Mouse (Mus musculus): ENCODE measurements at regions not wholly inside any gene's neighbourhood (a gene's known extent, or its start where the extent isn't known, plus 50 kb on each side); places are given as distances from the start of the nearest gene placed in this dataset.
A peak's percentile ranks its signal among the peaks of the same experiment; 100 is the strongest.
"Not testable (repeated sequence)": the region's sequence is repeated elsewhere in the genome, so short reads cannot be mapped to it uniquely, and the experiment has no call there.

DNA sequence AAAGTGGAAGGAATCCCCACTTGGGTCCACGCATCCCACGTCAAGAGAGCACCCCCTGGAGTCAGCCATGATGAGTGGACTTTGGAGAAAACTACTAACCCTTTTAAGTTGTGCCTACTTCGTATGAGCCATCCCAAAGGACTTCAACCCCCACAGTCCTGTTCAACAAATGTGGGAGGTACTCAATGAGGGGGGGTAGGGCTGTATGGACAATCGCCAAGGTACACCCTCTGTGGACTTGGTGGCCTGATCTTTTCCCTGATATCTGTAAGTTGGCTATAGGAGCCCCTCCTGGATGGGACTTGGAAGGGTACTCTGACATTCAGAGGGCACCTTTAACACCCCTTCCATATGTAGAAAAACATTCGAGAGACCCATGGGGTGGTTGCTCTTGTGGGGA is 256.5 kb upstream of the Olfr161 start:
- not testable (repeated sequence) for DNase-seq (ENCODE audit: low read depth, low spot score)

DNA sequence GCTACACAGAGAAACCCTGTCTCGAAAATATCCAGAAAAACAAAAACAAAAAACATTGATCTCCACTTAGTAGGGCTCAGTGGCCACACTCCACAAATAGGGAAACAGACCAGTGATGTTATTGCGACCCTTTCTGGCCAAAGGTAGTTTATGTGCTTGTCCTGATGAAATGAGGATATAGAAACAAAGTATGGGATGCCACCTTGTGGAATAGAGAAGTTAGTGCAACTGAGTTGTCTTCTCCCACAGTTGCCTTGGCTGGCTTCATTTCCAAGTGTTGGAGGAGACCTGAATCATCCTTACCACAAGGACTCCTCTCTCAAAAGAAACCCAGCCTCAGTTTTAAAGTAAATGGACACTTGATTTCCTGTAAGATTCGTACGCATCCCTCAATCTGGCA is 247.5 kb upstream of the Olfr161 start:
- DNase-seq (ENCODE audit: low read depth, low spot score): not testable (repeated sequence)

DNA sequence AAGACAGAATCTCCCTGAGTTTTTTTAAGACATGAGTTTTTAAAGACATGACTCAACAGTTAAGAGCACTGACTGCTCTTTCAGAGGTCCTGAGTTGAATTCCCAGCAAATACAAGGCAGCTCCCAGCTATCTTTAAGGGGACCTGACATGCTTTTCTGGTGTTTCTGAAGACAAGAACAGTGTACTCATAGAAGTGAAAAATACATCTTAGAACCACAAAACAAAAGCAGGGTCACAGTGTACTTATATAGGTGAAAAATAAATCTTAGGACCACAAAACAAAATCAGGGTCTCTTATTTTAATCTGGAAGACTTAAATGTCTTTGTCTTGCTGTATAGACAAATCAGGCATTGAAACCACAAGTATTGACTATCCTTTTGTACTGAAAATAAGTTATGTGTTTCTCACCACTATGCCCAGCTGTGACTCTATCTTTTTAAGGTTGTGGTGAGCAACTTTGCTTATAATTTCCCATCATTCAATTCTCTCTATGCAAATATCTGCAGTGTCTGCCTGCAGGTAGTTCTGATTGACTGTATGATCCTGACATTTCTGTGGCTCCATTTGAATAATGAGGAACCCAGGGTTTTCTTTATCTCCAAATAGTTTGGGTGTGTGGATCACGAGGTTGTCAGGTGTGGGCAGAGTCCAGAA is 246.0 kb upstream of the Olfr161 start:
- DNase-seq (ENCODE audit: low read depth, low spot score): not testable (repeated sequence)

DNA sequence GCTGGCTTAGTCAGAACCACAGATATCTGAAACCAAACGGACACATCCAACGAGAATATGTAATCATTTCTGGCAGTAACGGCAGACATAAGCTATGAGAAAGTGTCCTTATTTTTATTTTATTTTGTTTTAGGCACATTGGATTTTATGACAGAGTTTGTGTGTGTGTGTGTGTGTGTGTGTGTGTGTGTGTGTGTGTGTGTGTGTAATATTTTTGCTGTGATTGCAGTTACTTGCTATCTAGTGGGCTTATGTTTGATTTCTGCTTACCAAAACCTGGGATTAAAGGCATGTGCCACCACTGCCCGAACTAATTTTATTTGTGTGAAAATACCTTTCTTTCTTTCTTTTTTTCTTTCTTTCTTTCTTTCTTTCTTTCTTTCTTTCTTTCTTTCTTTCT is 241.5 kb upstream of the Olfr161 start:
- not testable (repeated sequence) for DNase-seq (ENCODE audit: low read depth, low spot score)

DNA sequence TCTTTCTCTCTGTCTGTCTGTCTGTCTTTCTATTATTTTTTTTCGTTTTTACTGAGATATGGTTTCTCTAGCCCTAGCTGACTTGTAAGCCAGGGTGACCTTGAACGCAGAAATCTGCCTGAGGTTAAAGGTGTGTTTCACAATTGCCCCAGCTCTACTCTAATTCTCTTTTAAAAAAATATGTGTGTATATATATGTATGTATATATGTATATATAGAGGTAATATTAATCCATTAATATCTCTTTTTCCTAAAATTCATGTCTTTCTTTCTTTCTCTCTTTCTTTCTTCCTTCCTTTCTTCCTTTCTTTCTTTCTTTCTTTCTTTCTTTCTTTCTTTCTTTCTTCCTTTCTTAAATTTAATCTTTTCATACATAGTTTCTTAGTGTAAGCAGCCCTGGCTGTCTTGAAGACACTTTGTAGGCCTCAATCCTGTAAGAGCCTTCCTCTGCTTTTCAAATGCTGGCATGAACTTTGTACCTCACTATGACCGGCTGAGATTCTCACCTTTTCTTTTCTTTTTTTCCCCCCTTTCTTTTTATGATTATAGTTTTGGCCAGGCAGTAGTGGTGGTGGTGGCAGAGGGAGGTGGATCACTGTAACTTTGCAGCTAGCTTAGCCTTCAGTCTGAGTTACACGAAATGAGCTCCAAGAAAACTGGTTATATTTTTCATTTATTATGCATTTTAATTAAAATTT is 240.8 kb upstream of the Olfr161 start:
- DNase-seq (ENCODE audit: low read depth, low spot score): peak; percentile 1

DNA sequence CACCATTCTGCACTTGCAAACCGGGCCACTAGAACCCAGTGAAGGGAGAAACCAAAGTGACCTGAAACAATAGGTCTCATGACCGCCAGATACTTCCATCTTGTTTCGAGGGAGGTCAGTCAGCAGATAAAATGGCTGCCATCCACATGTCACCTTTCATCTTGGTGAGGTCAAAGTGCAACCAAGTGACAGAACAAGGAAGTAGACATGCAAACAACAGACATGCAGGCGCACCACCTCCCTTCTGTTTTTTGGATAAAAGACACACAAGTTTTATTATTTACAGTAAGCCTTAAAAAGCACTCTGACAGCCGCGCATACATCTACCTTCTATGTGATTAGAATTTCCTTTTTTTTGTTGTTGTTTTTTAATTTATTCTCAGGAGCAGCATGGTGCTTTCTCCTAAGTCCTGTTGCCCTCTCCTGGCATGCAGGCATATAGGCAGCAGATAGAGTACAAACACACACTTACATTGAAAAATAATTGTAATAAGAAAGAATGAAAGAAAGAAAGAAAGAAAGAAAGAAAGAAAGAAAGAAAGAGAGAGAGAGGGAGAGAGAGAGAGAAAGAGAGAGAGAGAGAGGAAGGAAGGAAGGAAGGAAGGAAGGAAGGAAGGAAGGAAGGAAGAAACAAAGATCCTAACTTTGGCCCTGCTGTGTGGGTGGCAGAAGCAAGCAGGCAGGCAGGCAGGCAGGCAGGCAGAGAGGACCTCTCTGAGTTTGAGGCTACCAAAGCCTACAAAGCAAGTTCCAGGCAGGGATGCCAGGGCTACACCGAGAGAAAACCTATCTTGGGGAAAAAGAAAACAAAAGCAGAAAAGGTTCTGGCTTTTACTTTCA is 240.0 kb upstream of the Olfr161 start:
- DNase-seq (ENCODE audit: low read depth, low spot score): peak; percentile 54

DNA sequence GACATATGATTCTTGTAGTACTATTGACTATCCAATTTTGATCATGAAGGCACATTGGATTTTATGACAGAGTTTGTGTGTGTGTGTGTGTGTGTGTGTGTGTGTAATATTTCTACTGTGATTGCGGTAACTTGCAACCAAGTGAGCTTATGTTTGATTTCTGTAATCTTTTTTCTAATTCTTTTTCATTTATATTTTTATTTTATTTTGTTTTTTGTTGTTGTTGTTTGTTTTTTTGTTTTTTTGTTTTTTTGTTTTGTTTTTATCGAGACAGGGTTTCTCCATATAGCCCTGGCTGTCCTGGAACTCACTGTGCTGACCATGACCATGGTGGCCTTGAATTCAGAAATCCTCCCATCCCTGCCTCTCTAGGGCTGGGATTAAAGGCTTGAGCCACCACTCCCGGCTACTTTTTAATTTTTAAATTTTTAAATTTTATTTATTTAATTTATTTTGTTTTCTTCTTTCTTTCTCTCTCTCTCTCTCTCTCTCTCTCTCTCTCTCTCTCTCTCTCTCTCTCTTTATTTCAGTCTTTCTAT is 239.3 kb upstream of the Olfr161 start:
- peak; percentile 0 for DNase-seq (ENCODE audit: low read depth, low spot score)

Measured in CD4-positive helper T cell, adult 2 months (primary cell).